Mouse (Mus musculus): ENCODE results near the gene Pde3a. TPM values are rescaled to one million over a fixed set of nuclear protein-coding genes. Genes with fewer than 3 reads are reported as not detected.

Gene Pde3a
- polyA plus RNA-seq, 1 experiment from 2014 or later = 26.9 TPM

DNA sequence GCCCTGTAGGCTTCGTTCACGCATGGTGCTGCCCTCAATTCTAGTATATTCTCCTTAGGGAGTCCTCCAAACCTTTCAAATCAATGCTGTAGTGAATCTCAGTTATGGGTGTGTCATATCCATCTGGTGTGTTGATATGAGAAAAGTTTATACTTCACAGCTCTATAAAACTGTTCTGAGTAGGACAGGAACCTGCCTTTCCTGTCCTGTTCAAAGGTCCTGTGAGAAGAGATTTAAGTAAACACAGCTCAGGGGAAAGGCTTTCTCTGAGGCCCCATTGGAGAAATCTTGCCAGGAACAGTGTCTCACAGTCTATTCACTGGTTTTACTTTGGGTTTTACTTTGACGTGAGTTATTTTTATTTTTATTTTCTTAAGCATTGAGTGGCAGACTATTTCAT is 22.5 kb downstream of the Pde3a start:
- no peak overlapping the region for H3K4me2 ChIP-seq (ENCODE audit: low read length)
- WGBS = 79% methylated on average over 3 of the region's 3 CpGs
- ATAC-seq (replicated peaks; ENCODE audit: low FRiP score, low TSS enrichment, low read depth) = 0 out of 2 replicates have a peak, but pooled peaks have one; percentile 50
- no peaks in the 10 kb centered on the region for H3K36me3 ChIP-seq (ENCODE audit: control insufficient read depth, insufficient read depth, low read length)
- H3K4me3 ChIP-seq (ENCODE audit: low read depth, low read length) = no peak overlapping the region
- no peaks in the 10 kb centered on the region for H3K9me3 ChIP-seq (ENCODE audit: control insufficient read depth, low read length)
- no peaks in the 10 kb centered on the region for H3K27me3 ChIP-seq (replicated peaks; ENCODE audit: control insufficient read depth, insufficient read depth, low read length)
- no peak overlapping the region for H3K27ac ChIP-seq (ENCODE audit: low read depth)
- DNase-seq (ENCODE audit: low spot score) = no peak
- H3K9ac ChIP-seq (ENCODE audit: low read length) = no peak overlapping the region
- peaks cover 22% of the 10 kb centered on the region for H3K4me1 ChIP-seq (replicated peaks; ENCODE audit: control insufficient read depth, insufficient read depth, low read length)

DNA sequence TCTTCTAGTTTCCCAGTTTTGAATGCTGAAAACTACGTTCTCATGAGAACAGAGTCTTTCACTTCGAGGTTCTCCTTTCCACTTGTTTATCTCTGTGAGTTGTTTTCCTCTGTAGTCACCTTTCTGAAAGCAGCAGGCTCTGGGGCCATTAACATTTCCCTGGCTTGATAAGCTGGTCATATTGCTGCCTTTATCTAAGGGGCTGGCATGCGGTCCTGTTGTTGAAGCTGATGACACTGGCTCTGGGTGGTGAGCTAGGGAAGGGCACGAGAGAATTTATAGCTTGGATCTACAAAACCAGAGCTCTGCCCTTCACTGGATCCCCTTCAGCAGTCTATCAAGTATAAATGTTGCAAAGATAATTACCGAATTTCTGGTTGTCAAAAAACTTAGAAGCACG is 24.6 kb downstream of the Pde3a start:
- H3K27ac ChIP-seq (ENCODE audit: low read depth) = no peak overlapping the region
- no peaks in the 10 kb centered on the region for H3K36me3 ChIP-seq (ENCODE audit: control insufficient read depth, insufficient read depth, low read length)
- no peaks in the 10 kb centered on the region for H3K9me3 ChIP-seq (ENCODE audit: control insufficient read depth, low read length)
- 72% methylated on average over 6 of the region's 6 CpGs for WGBS
- DNase-seq (ENCODE audit: low spot score) (no peak), ATAC-seq (replicated peaks; ENCODE audit: low FRiP score, low TSS enrichment, low read depth) (no peak)
- no peak overlapping the region for H3K9ac ChIP-seq (ENCODE audit: low read length)
- H3K27me3 ChIP-seq (replicated peaks; ENCODE audit: control insufficient read depth, insufficient read depth, low read length) = no peaks in the 10 kb centered on the region
- H3K4me3 ChIP-seq (ENCODE audit: low read depth, low read length) = no peak overlapping the region
- H3K4me2 ChIP-seq (ENCODE audit: low read length) = no peak overlapping the region
- peaks cover 7% of the 10 kb centered on the region; the same call in 1 of the 2 replicates for H3K4me1 ChIP-seq (replicated peaks; ENCODE audit: control insufficient read depth, insufficient read depth, low read length)

DNA sequence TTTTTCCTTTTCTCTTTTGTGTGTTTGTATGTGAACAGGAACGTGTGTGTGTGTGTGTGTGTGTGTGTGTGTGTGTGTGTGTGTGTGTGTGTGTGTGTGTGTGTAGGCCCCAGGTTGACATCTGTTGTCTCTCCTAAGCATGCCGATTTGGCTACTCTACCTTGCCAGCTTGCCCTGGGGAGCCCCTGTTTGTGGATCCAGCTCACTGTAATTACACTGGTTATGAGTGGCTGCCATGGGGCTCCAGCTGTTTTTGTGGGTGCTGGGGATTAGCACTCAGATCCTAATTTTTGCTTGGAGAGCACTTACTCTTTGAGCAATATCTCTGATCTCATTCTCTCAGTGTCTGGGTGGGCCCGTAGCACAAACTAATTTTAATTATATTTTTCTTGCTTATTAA is 32.6 kb downstream of the Pde3a start:
- no peaks in the 10 kb centered on the region for H3K27me3 ChIP-seq (replicated peaks; ENCODE audit: control insufficient read depth, insufficient read depth, low read length)
- no peaks in the 10 kb centered on the region for H3K9me3 ChIP-seq (ENCODE audit: control insufficient read depth, low read length)
- no peaks in the 10 kb centered on the region for H3K4me1 ChIP-seq (replicated peaks; ENCODE audit: control insufficient read depth, insufficient read depth, low read length)
- H3K4me2 ChIP-seq (ENCODE audit: low read length) = no peak overlapping the region
- WGBS = 78% methylated on average over 3 of the region's 3 CpGs
- DNase-seq (ENCODE audit: low spot score) = no peak
- H3K4me3 ChIP-seq (ENCODE audit: low read depth, low read length) = no peak overlapping the region
- ATAC-seq (replicated peaks; ENCODE audit: low FRiP score, low TSS enrichment, low read depth) = no peak
- no peak overlapping the region for H3K9ac ChIP-seq (ENCODE audit: low read length)
- no peak overlapping the region for H3K27ac ChIP-seq (ENCODE audit: low read depth)
- H3K36me3 ChIP-seq (ENCODE audit: control insufficient read depth, insufficient read depth, low read length) = no peaks in the 10 kb centered on the region

DNA sequence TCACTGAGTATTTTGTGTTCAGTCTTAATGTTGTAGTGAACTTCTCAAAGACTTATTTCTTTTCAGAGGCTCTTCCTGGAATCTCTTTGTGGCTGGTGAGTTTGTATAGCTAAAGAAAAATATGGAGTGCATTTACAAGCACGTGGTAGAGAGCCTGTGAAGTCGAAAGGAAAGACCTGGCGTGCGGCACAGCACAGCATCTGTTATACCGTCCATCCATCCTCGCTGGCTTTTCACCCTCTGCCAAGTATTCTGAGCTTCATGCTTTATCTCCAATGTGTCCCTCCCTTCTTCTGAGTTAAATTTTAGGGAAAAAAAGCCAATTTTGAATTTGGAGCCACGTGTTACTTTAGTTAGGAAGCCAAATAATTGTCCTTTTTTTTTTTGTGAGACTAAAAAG is 33.7 kb downstream of the Pde3a start:
- DNase-seq (ENCODE audit: low spot score) (no peak), ATAC-seq (replicated peaks; ENCODE audit: low FRiP score, low TSS enrichment, low read depth) (no peak)
- Histone ChIP-seq H3K4me2 (ENCODE audit: low read length) (no peak overlapping the region), H3K4me1 (replicated peaks; ENCODE audit: control insufficient read depth, insufficient read depth, low read length) (no peaks in the 10 kb centered on the region), H3K9me3 (ENCODE audit: control insufficient read depth, low read length) (no peaks in the 10 kb centered on the region), H3K9ac (ENCODE audit: low read length) (no peak overlapping the region), H3K27me3 (replicated peaks; ENCODE audit: control insufficient read depth, insufficient read depth, low read length) (no peaks in the 10 kb centered on the region), H3K4me3 (ENCODE audit: low read depth, low read length) (no peak overlapping the region), H3K36me3 (ENCODE audit: control insufficient read depth, insufficient read depth, low read length) (no peaks in the 10 kb centered on the region), H3K27ac (ENCODE audit: low read depth) (no peak overlapping the region)
- WGBS = 79% methylated on average over 7 of the region's 7 CpGs

DNA sequence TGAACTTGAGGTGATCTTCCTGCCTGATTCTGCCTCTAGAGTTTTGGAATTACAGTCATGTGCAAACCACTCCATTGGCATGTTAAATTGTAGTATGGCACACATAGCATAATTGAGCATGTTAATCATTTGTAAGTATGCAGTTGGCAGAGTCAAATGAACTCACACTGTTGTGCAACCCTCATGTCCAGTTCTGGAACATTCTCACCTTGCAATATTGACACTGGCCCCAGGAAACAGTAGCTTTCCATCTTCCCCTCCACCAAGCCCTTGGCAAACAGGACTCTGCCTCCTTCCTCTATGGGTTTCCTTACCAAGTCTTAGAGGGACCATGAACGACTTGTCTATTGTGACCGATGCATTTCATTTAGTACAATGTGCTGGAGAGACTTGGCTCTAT is 42.1 kb downstream of the Pde3a start:
- H3K9me3 ChIP-seq (ENCODE audit: control insufficient read depth, low read length) = no peaks in the 10 kb centered on the region
- DNase-seq (ENCODE audit: low spot score) (no peak), ATAC-seq (replicated peaks; ENCODE audit: low FRiP score, low TSS enrichment, low read depth) (no peak)
- no peak overlapping the region for H3K4me2 ChIP-seq (ENCODE audit: low read length)
- no peaks in the 10 kb centered on the region for H3K27me3 ChIP-seq (replicated peaks; ENCODE audit: control insufficient read depth, insufficient read depth, low read length)
- no peak overlapping the region for H3K27ac ChIP-seq (ENCODE audit: low read depth)
- H3K36me3 ChIP-seq (ENCODE audit: control insufficient read depth, insufficient read depth, low read length) = 0 out of 2 replicates have a peak, but pooled peaks cover 2% of the 10 kb centered on the region
- H3K4me1 ChIP-seq (replicated peaks; ENCODE audit: control insufficient read depth, insufficient read depth, low read length) = 0 out of 2 replicates have a peak, but pooled peaks cover 4% of the 10 kb centered on the region
- no peak overlapping the region for H3K4me3 ChIP-seq (ENCODE audit: low read depth, low read length)
- H3K9ac ChIP-seq (ENCODE audit: low read length) = no peak overlapping the region
- whole genome bisulfite sequencing = 92% methylated on average over 2 of the region's 2 CpGs

DNA sequence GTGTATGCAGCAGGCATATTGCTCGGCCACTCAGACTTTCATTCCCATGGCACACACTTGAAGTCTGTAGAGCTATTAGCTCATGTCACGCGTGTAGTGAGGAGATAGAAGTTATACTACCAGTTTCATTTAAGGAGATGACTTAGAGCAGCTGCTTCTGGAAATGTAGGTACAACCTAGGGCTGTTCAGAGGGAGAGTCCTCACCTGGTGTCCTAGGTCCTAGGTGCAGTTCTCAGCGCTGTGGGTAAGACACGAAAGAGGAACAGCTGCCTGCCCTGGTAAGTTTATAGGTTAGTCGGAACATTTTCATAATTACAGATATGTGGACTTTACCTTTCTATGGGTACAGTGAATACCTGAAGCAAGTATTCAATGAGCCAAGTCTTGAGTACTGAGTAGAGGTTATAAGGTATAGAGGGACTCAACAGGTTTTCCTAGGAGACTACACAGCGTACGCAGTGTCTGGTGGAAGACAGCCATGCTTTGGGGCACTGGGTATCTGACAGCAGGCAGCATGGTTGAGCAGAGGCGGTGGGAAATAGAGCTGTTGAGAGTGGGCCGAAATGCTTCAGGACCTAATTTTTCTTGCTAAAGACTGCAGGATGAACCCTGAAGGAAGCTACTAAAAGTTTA is 43.9 kb downstream of the Pde3a start:
- 0 out of 2 replicates have a peak, but pooled peaks cover 4% of the 10 kb centered on the region for H3K4me1 ChIP-seq (replicated peaks; ENCODE audit: control insufficient read depth, insufficient read depth, low read length)
- WGBS = 81% methylated on average over 10 of the region's 10 CpGs
- DNase-seq (ENCODE audit: low spot score) (no peak), ATAC-seq (replicated peaks; ENCODE audit: low FRiP score, low TSS enrichment, low read depth) (no peak)
- no peak overlapping the region for H3K4me3 ChIP-seq (ENCODE audit: low read depth, low read length)
- H3K36me3 ChIP-seq (ENCODE audit: control insufficient read depth, insufficient read depth, low read length) = 0 out of 2 replicates have a peak, but pooled peaks cover 4% of the 10 kb centered on the region
- H3K27me3 ChIP-seq (replicated peaks; ENCODE audit: control insufficient read depth, insufficient read depth, low read length) = no peaks in the 10 kb centered on the region
- no peaks in the 10 kb centered on the region for H3K9me3 ChIP-seq (ENCODE audit: control insufficient read depth, low read length)
- no peak overlapping the region for H3K27ac ChIP-seq (ENCODE audit: low read depth)
- H3K9ac ChIP-seq (ENCODE audit: low read length) = no peak overlapping the region
- no peak overlapping the region for H3K4me2 ChIP-seq (ENCODE audit: low read length)

DNA sequence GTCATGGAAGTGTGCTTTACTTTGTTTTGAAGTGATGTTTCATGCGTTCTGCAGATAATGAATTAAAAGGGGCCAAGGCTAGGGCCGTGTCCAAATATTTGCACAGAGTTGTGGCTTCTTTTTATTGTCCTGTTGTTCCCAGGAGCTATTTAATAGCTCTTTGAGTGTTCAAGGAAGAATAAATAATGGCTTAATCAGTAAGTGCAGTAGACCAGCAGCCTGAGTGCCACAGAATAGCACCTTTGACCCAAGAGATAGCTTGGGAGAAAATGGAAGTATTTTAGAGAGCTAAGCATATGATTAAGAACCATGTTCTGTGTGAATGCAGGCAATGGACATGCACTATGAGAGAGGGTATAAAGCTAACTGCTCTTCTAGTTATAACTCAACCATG is 44.4 kb downstream of the Pde3a start:
- Histone ChIP-seq H3K27me3 (replicated peaks; ENCODE audit: control insufficient read depth, insufficient read depth, low read length) (no peaks in the 10 kb centered on the region), H3K27ac (ENCODE audit: low read depth) (no peak overlapping the region), H3K9ac (ENCODE audit: low read length) (no peak overlapping the region), H3K4me3 (ENCODE audit: low read depth, low read length) (no peak overlapping the region), H3K4me2 (ENCODE audit: low read length) (no peak overlapping the region), H3K9me3 (ENCODE audit: control insufficient read depth, low read length) (no peaks in the 10 kb centered on the region), H3K4me1 (replicated peaks; ENCODE audit: control insufficient read depth, insufficient read depth, low read length) (0 out of 2 replicates have a peak, but pooled peaks cover 4% of the 10 kb centered on the region), H3K36me3 (ENCODE audit: control insufficient read depth, insufficient read depth, low read length) (0 out of 2 replicates have a peak, but pooled peaks cover 4% of the 10 kb centered on the region)
- WGBS = 39% methylated on average over 2 of the region's 2 CpGs
- no peak for DNase-seq (ENCODE audit: low spot score)
- ATAC-seq (replicated peaks; ENCODE audit: low FRiP score, low TSS enrichment, low read depth) = no peak

DNA sequence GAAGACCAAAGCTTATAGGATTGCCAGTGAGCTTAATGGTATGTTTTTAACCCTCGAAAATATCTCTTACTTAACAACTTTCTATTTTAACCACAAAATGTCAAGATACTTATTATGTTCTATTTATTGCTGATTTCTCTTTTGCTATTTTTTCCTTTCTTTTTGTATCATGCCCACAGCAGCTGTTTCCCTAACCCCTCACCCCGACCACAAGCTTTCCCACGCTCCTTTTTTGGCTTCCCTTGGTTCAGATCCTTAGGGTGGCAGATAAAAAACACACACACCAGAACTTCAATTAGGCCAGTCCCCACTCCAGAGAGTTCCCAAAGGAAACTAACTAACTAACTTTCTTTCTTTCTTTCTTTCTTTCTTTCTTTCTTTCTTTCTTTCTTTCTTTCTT is 46.2 kb downstream of the Pde3a start:
- Histone ChIP-seq H3K27me3 (replicated peaks; ENCODE audit: control insufficient read depth, insufficient read depth, low read length) (no peaks in the 10 kb centered on the region), H3K27ac (ENCODE audit: low read depth) (no peak overlapping the region), H3K4me2 (ENCODE audit: low read length) (no peak overlapping the region), H3K4me1 (replicated peaks; ENCODE audit: control insufficient read depth, insufficient read depth, low read length) (0 out of 2 replicates have a peak, but pooled peaks cover 4% of the 10 kb centered on the region), H3K9ac (ENCODE audit: low read length) (no peak overlapping the region), H3K4me3 (ENCODE audit: low read depth, low read length) (no peak overlapping the region), H3K9me3 (ENCODE audit: control insufficient read depth, low read length) (no peaks in the 10 kb centered on the region), H3K36me3 (ENCODE audit: control insufficient read depth, insufficient read depth, low read length) (0 out of 2 replicates have a peak, but pooled peaks cover 4% of the 10 kb centered on the region)
- ATAC-seq (replicated peaks; ENCODE audit: low FRiP score, low TSS enrichment, low read depth) = no peak
- DNase-seq (ENCODE audit: low spot score) = no peak
- 75% methylated on average over 3 of the region's 3 CpGs for WGBS
